Mouse (Mus musculus) induced T-regulatory cell, adult 2 months (primary cell): ENCODE data around the gene Car11.

ENCODE experiments used
- DNase-seq: peaks from one replicate; pipeline ENCODE4 v3.0.0-alpha.2; 2012; ENCODE audit warnings: low read depth

Gene Car11

GRCm38 (mm10) chr7:45710477-45711191 lies 11.0 kb downstream of the Car11 start:
- DNase-seq = no peak

DNA sequence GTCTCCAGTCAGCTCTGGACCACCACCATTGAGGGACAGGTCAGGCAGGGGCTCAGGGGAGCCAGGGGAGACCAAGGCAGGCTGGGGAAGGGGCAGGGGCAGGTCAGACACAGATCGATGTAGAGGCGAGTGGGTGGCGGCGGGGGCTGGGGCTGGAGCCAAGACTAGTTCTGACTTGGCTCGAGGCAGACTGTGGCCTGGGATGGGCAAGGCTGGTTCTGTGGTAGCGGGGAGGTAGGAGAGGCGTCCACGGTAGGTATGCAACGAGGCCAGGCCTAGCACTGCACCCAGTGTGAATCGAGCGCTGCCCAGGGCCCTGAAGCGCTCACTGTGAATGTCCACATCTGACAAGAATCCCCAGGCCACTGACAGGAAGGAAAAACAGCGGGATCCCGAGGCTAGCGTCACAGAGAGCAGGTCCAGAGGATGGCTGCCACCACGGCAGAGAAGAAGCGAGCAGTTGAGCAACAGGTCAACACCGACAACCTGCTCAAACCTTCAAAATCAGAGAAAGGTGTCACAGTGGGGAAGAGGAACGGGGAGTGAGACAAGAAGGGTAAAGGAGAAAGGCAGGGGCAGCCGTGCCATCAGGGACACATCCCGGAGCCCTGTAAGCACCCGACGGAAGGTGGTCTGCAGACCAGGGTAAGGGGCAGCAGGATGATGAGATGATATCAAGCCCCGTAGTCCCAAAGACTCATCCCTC lies 11.8 kb downstream of the Car11 start:
- no peak for DNase-seq

- DNase-seq = no peak
Measured at GRCm38 (mm10) chr7:45712022-45712757, 12.5 kb downstream of the Car11 start.

DNA sequence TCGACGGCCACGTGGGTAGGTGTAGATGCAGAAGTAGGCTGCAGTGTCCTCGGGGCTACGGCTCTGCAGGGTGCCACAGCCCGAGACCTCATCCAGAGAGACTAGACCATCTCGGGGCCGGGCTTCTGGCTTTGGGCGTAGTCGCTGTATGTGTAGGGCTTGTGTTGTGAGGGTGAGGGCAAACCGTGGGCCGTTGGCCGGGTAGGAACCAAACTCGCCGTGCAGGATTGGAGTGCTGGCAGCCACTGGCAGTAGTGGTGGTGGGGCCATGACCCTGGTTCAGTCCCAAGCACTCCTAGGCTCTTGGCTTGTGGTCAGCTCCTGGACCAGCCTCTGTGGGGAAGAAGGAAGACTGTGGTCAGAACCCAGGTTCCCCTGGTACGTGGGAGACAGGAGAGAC lies 13.8 kb downstream of the Car11 start:
- DNase-seq = no peak

DNA sequence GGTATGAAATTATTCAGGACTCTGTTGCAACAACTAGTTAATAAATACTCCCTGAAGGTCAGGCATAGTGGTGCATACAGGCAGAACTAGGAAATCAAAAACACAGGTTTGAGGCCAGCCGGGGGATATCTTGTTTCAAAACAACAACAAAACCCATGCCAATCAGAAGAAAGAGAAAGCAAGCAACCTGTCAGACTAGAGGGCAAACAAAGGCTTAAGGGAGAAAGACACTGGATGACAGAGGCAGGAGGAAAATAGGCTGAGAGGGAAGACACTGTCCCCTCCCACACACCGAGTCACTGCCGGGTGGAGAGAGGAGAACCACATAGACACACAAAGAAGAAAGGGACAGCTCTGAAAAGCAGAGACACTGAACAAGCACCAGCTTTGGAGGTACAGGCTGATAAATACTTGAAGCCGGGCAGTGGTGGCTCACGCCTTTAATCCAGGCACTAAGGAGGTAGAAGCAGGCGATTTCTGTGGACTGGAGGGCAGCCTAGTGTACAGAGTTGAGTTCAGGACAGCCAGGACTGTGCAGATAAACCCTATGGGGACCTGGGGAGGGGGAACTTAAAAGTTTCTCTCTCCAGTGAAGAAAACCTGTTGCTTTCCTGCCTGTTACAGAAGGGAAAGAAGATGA lies 14.4 kb downstream of the Car11 start:
- no peak for DNase-seq

- DNase-seq = no peak
Measured at GRCm38 (mm10) chr7:45714630-45715089, 15.0 kb downstream of the Car11 start.

DNA sequence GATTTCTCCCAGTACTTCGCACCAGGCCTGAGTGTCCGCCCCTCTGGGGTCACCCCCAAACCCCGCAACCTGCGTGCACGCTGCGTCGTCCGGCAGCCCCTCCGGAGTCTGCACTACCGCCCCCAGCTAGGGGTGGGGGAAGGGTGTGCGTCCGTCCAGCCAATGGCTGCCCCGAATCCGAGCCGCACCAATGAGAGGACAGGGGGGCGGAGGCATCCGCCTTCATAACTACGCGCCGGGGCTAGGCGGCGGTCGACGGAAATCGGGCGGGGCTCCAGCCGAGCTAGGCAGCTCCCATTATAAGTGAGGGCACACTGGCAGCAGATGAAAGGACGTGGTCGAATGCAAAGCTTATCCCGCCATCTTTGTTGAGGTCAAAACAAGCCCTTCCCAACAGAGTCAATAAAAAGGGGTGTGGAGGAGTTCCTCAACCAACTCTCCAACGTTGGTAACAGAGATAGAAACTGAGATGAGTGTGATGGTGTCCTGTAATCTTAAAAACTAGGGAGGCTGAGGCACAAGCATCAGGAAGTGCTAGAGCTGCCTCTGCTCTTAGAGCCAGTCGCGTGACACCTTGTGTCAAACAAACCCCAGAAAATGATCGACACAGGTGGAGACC lies 15.6 kb downstream of the Car11 start, which contains the start of gene Rpl18:
Gene Rpl18 (plus strand): TSS at position 368 of the 619 bp plus-strand sequence.
- peak; percentile 97 for DNase-seq

GRCm38 (mm10) chr7:45715741-45716459 lies 16.3 kb downstream of the Car11 start:
- DNase-seq = no peak

GRCm38 (mm10) chr7:45716460-45716857 lies 16.8 kb downstream of the Car11 start:
- DNase-seq = no peak

DNA sequence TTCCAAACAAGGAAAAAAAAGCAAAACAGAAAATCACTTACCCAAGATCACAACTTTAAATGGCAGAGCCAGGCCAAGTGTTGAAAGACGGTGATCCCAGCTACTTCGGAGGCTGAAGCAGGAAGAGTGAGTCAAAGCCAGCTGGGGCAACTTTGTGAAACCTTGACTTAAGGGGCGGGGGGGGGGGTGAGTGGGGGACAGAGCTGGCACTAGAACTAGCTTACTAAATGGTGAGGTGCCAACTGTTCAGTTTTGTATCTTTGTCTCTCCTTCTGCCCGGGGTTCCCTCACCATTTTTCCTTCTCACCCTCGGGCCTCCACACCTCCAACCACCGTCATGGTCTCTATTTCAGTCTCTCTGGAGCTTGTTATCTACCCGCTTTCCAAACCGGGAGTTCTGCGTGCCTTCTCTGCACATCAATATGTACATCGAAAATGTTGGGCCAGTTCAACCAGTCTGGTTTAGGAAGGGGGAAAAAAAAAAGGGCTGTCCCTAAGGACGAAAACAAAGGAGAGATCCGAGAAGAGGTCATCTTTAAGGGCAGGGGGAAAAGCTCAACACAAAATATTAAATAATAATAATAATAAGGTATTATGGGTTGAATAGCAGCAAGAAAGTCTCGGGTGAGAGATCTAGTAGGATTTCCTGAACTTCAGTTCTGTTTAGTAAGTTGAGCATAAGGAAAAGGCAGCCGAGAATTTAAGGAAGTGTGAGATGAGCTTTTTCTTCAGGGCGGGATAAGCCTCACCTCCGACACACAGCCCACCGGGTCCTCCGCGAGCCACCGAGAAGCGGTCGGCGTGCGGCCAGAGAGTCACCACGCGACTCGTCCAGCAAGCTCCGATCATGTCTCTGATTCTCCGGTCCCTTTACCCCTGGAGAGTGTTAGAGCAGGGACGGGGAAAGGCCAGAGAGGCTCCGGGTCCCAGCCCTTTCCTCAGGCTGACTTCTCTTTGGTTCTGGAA lies 17.6 kb downstream of the Car11 start:
- DNase-seq = peak; percentile 40

GRCm38 (mm10) chr7:45717918-45718297 lies 18.3 kb downstream of the Car11 start, which contains the start of gene Sphk2:
Gene Sphk2 (minus strand): TSS chr7:45718002.
- peak; percentile 99 for DNase-seq

- DNase-seq = no peak
Measured at GRCm38 (mm10) chr7:45718331-45718730, 18.7 kb downstream of the Car11 start.

GRCm38 (mm10) chr7:45719180-45719579 lies 19.5 kb downstream of the Car11 start:
- no peak for DNase-seq

GRCm38 (mm10) chr7:45719738-45720412 lies 20.2 kb downstream of the Car11 start:
- DNase-seq = no peak

DNA sequence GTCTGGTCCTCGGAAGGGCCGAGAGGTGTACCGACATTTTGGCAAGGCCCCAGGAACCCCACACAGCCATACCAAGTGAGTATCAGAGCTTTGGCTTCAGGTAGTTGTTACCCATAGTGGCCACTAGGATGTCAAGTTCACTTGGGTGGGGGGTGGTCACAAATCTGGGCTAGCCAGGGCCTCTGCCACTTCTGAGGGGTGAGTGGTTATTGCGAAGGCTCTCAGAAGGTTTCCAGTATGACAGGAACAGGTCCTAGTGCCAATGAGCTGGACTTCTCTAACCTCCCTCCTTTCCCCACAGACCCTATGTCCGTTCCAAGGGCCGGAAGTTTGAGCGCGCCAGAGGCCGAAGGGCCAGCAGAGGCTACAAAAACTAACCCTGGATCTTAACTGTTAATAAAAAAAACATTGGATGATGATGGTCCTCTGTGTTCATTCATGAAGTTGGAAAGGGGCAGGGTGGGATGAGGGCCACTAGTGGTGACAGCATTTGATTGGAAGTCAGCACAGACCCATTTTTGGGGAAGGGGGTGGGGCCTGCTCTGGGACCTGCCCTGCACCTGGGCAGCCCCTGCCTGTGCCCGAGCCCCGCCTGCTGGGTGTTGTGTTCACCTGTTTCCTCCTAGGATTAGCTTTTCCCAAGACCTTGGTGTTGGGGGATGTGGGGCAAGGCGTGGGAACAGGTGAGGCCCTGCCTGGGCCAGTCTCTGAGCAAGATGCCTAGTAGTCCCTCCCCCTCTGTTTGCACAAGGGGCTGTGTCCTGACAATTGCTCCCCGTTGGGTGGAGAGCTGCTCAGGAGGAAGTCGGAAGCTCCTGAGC lies 21.0 kb downstream of the Car11 start, which contains the start of gene Fam83e:
Gene Fam83e (plus strand): TSS at position 800 of the 821 bp plus-strand sequence.
- no peak for DNase-seq

- no peak for DNase-seq
Measured at GRCm38 (mm10) chr7:45721234-45721571, 21.6 kb downstream of the Car11 start.

DNA sequence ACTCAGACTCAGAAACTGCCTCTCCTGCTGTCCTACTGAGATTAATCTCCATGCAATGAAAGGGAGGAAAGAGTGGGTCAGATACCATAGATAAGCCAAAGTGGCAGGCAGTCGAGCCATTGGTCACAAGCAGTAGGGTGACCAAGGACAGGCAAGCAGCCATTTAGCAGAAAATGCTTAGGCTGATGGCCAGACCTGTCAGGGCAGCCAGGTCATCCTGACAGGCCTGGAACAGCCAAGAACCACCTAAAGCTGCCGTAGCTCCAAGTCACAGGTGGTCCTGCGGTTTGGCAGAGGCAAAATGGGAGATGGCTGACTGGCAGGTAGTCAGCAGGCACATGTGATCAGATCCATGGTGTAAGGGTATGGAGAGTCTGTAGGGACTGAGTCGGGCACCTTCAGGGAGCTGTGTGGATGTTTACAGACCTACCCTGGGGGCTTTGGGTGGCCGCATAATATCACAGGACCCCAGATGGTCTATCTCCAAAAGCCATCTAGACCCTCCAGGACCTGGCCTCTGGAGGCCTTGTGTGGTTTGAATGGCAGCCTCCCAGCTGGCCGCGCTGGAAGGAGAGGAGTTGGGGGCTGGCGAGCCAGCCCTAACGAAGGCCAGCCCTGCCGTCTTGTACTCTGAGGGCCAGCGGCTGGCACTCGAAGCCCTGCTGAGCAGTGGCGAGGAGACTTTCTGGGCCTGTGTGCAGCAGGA lies 22.2 kb downstream of the Car11 start:
- DNase-seq = no peak

GRCm38 (mm10) chr7:45722348-45722713 lies 22.7 kb downstream of the Car11 start:
- no peak for DNase-seq
